In the genomic region with DNA sequence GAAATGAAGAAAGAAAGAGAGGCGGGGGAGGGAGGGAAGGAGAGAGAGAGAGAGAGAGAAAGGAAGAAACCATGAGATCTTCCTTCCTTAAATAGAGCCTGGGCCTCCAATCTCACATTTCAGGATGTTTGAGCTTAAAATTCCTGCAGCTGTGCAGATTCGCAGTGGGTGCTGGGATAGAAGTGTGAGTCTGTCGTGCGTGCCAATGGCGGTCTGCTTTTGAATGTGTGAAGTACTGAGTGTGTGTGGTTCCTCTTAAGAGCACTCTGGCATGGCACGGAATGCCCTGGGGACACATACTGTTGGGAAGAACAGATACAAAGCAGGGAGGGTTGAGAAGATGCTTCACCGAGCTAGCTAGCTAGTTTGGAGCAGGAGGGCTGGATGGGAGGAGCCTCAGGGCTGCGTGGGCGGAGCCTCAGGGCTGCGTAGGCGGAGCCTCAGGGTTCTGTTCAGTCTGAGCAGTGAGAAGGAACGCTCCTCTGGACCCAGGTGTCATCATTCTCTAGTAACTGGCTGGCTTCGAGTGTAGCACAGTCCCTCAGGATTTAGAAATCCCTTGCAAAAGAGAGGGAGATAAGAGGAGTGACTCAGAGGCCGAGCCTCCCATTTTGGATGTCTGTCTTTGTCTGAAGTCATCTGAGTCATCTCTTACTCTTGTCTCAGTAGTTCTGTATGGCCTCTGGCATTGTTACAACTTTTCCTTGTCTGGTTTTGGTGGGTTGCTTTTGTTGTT, we compare ENCODE assay signal across 15 mouse cellular contexts. TPM values are rescaled to one million over a fixed set of nuclear protein-coding genes. Genes with fewer than 3 reads are reported as not detected.
DNase-seq lines count a peak whose midpoint lies in the region; ATAC-seq and TF ChIP-seq lines count a peak whose summit lies in the region.
"Had no signal": no experiment of that assay in that cellular context is flagged by ENCODE, and none has a peak within 500 bp of the region (broad histone marks: within the 10 kb centered on the region; RNA-seq: fewer than 3 reads in every experiment).

No protein-coding gene starts in this region.

- no peaks in the 10 kb centered on the region for H3K4me1 ChIP-seq in embryonic facial prominence, embryonic 11.5 days (ENCODE audit: control insufficient read depth, insufficient read depth, low read length)
- H3K4me1 ChIP-seq in embryonic facial prominence, embryonic 10.5 days, result no peaks in the 10 kb centered on the region
- 0 out of 2 replicates have a peak, but pooled peaks cover 3% of the 10 kb centered on the region for H3K4me1 ChIP-seq in lung, postnatal 0 days (ENCODE audit: insufficient read depth, low read depth, low read length)
- H3K4me1 ChIP-seq: hindbrain, embryonic 13.5 days had no signal

- no peaks in the 10 kb centered on the region for H3K9me3 ChIP-seq in embryonic facial prominence, embryonic 11.5 days (replicated peaks; ENCODE audit: control insufficient read depth, low read length)
- H3K9me3 ChIP-seq in embryonic facial prominence, embryonic 10.5 days, result peaks cover 3% of the 10 kb centered on the region; the same call in 1 of the 2 replicates
- no peaks in the 10 kb centered on the region for H3K9me3 ChIP-seq in lung, postnatal 0 days (ENCODE audit: low read length)
- H3K9me3 ChIP-seq: hindbrain, embryonic 13.5 days; liver, embryonic 13.5 days had no signal

- no peak overlapping the region for H3K4me2 ChIP-seq in embryonic facial prominence, embryonic 11.5 days (ENCODE audit: low read depth, low read length)
- H3K4me2 ChIP-seq in lung, postnatal 0 days (replicated peaks; ENCODE audit: low read depth, low read length), result no peak overlapping the region
- H3K4me2 ChIP-seq: hindbrain, embryonic 13.5 days; liver, embryonic 13.5 days had no signal

- 64% methylated on average over 14 of the region's 14 CpGs for whole genome bisulfite sequencing in embryonic facial prominence, embryonic 11.5 days
- WGBS in embryonic facial prominence, embryonic 10.5 days, result 62% methylated on average over 14 of the region's 14 CpGs
- 38% methylated on average over 14 of the region's 14 CpGs for WGBS in lung, postnatal 0 days

- H3K4me3 ChIP-seq in embryonic facial prominence, embryonic 11.5 days (ENCODE audit: low read depth, low read length), result no peak overlapping the region
- no peak overlapping the region for H3K4me3 ChIP-seq in embryonic facial prominence, embryonic 10.5 days
- H3K4me3 ChIP-seq in lung, postnatal 0 days (ENCODE audit: low read depth, low read length), result no peak overlapping the region
- H3K4me3 ChIP-seq: hindbrain, embryonic 13.5 days; liver, embryonic 13.5 days had no signal

- TF ChIP-seq EP300 in lung, postnatal 0 days (IDR thresholded peaks at IDR 0.05), result no peak

- no peaks in the 10 kb centered on the region for H3K36me3 ChIP-seq in embryonic facial prominence, embryonic 11.5 days (replicated peaks; ENCODE audit: control insufficient read depth, insufficient read depth, low read depth, low read length)
- no peaks in the 10 kb centered on the region for H3K36me3 ChIP-seq in embryonic facial prominence, embryonic 10.5 days (replicated peaks)
- no peaks in the 10 kb centered on the region for H3K36me3 ChIP-seq in lung, postnatal 0 days (ENCODE audit: insufficient read depth, low read length)
- H3K36me3 ChIP-seq in splenic B cell, adult 2 months (ENCODE audit: control insufficient read depth, insufficient read depth, low read length, poor library complexity, severe bottlenecking), result no peaks in the 10 kb centered on the region
- H3K36me3 ChIP-seq: hindbrain, embryonic 13.5 days; liver, embryonic 13.5 days had no signal

- no peak overlapping the region for H3K9ac ChIP-seq in embryonic facial prominence, embryonic 11.5 days (replicated peaks; ENCODE audit: low read length)
- no peak overlapping the region for H3K9ac ChIP-seq in lung, postnatal 0 days (replicated peaks; ENCODE audit: low read depth)
- H3K9ac ChIP-seq: hindbrain, embryonic 13.5 days; liver, embryonic 13.5 days had no signal

- H3K27ac ChIP-seq in embryonic facial prominence, embryonic 11.5 days (replicated peaks; ENCODE audit: low read depth, low read length), result no peak overlapping the region
- H3K27ac ChIP-seq in embryonic facial prominence, embryonic 10.5 days (replicated peaks), result no peak overlapping the region
- no peak overlapping the region for H3K27ac ChIP-seq in lung, postnatal 0 days (ENCODE audit: low read length)
- H3K27ac ChIP-seq: hindbrain, embryonic 13.5 days; liver, embryonic 13.5 days had no signal

- no peak for DNase-seq in embryonic facial prominence, embryonic 11.5 days (ENCODE audit: low spot score)
- DNase-seq in embryonic facial prominence, embryonic 10.5 days (ENCODE audit: low spot score), result no peak
- DNase-seq in lung, postnatal 0 days (ENCODE audit: low spot score), result peak; percentile 67
- DNase-seq in lung, postnatal 4 days, result no peak
- DNase-seq in adrenal gland, postnatal 36 days, result peak; percentile 56 to 61
- peak; percentile 71 for DNase-seq in splenic B cell, adult 2 months (ENCODE audit: low read depth, low spot score)
- DNase-seq in left cerebral cortex, postnatal 10 days (ENCODE audit: extremely low spot score in 1 of 2, low spot score in 2 of 2), result no peak
- DNase-seq in kidney, postnatal 25 days, result no peak
- DNase-seq: embryo, embryonic 11 days; liver, embryonic 13.5 days had no signal

- no peak for TF ChIP-seq CTCF in lung, postnatal 0 days (IDR thresholded peaks at IDR 0.05)

- intact Hi-C loops in left cerebral cortex, postnatal 10 days (cut with DNase I), result loop anchor here (5.0 kb wide), 1 partner anchor 48 kb away; no protein-coding TSS in a partner anchor

- H3K27me3 ChIP-seq in embryonic facial prominence, embryonic 11.5 days (ENCODE audit: control insufficient read depth, insufficient read depth, low read length), result no peaks in the 10 kb centered on the region
- H3K27me3 ChIP-seq in embryonic facial prominence, embryonic 10.5 days (replicated peaks; ENCODE audit: low read depth, poor library complexity, severe bottlenecking), result no peaks in the 10 kb centered on the region
- no peaks in the 10 kb centered on the region for H3K27me3 ChIP-seq in lung, postnatal 0 days (replicated peaks; ENCODE audit: insufficient read depth, low read length)
- H3K27me3 ChIP-seq in splenic B cell, adult 2 months (ENCODE audit: control insufficient read depth, insufficient read depth, low read length, poor library complexity, severe bottlenecking), result no peaks in the 10 kb centered on the region

- 0 out of 2 replicates have a peak, but pooled peaks have one; percentile 37 for ATAC-seq in embryonic facial prominence, embryonic 11.5 days (replicated peaks; ENCODE audit: insufficient number of reproducible peaks, low FRiP score, low TSS enrichment, low read depth)
- peak; percentile 40; the same call in 1 of the 2 replicates for ATAC-seq in lung, postnatal 0 days

RNA-seq across cellular contexts. Expression of gene Irgc1, which starts 3.1 kb away (rescaled TPM):
- not detected in 2 replicates for polyA plus RNA-seq in embryonic facial prominence, embryonic 11.5 days (2014; fragmentation: Nextera tagmentation; extraction: Ambion mirVana)
- not detected in 2 replicates for polyA plus RNA-seq in embryonic facial prominence, embryonic 10.5 days (2016; fragmentation: Nextera tagmentation; extraction: Ambion mirVana)
- 0.24 and 0.29 TPM in 2 replicates for polyA plus RNA-seq in lung, postnatal 0 days (2015; fragmentation: Nextera tagmentation; extraction: Ambion mirVana)
- total RNA-seq in adrenal gland, postnatal 36 days (2021), result not detected
- total RNA-seq in left cerebral cortex, postnatal 10 days (2021), result under 1 TPM in 1 of 2 experiments, not detected in 1; 0.20 TPM
- total RNA-seq: gastrocnemius, adult 8-10 months; layer of hippocampus, adult 18-20 months; midbrain, postnatal 0 days had no signal
- polyA plus RNA-seq: hindbrain, embryonic 13.5 days; liver, embryonic 13.5 days; midbrain, postnatal 0 days had no signal

RNA-seq across cellular contexts. Expression of gene Plaur, which starts 13.3 kb away (rescaled TPM):
- 1.1 and 2.1 TPM in 2 replicates for polyA plus RNA-seq in embryonic facial prominence, embryonic 11.5 days (2014; fragmentation: Nextera tagmentation; extraction: Ambion mirVana)
- 1.7 TPM in 2 replicates for polyA plus RNA-seq in embryonic facial prominence, embryonic 10.5 days (2016; fragmentation: Nextera tagmentation; extraction: Ambion mirVana)
- polyA plus RNA-seq in lung, postnatal 0 days (2015; fragmentation: Nextera tagmentation; extraction: Ambion mirVana), result 65.8 and 72.0 TPM in 2 replicates
- 1 to 10 TPM; 7.9 to 9.8 TPM for total RNA-seq in adrenal gland, postnatal 36 days (2021)
- 1 to 10 TPM in 1 of 2 experiments, under 1 TPM in 1; 0.85 to 1.4 TPM for total RNA-seq in left cerebral cortex, postnatal 10 days (2021)
- polyA plus RNA-seq: testis, adult 2 months had no signal

RNA-seq across cellular contexts. Expression of gene Cadm4, which starts 32.9 kb away (rescaled TPM):
- 1.9 and 3.6 TPM in 2 replicates for polyA plus RNA-seq in embryonic facial prominence, embryonic 11.5 days (2014; fragmentation: Nextera tagmentation; extraction: Ambion mirVana)
- polyA plus RNA-seq in embryonic facial prominence, embryonic 10.5 days (2016; fragmentation: Nextera tagmentation; extraction: Ambion mirVana), result 5.0 and 5.7 TPM in 2 replicates
- 1.7 and 1.9 TPM in 2 replicates for polyA plus RNA-seq in lung, postnatal 0 days (2015; fragmentation: Nextera tagmentation; extraction: Ambion mirVana)
- 1 to 10 TPM; 2.8 to 3.6 TPM for total RNA-seq in adrenal gland, postnatal 36 days (2021)
- total RNA-seq in left cerebral cortex, postnatal 10 days (2021), result 100 to 1,000 TPM; 305 to 320 TPM

RNA-seq across cellular contexts. Expression of gene Smg9, which starts 49.5 kb away (rescaled TPM):
- polyA plus RNA-seq in embryonic facial prominence, embryonic 11.5 days (2014; fragmentation: Nextera tagmentation; extraction: Ambion mirVana), result 13.8 and 18.6 TPM in 2 replicates
- polyA plus RNA-seq in embryonic facial prominence, embryonic 10.5 days (2016; fragmentation: Nextera tagmentation; extraction: Ambion mirVana), result 25.8 and 26.3 TPM in 2 replicates
- polyA plus RNA-seq in lung, postnatal 0 days (2015; fragmentation: Nextera tagmentation; extraction: Ambion mirVana), result 15.2 and 16.4 TPM in 2 replicates
- total RNA-seq in adrenal gland, postnatal 36 days (2021), result 10 to 100 TPM; 17.8 to 21.1 TPM
- total RNA-seq in left cerebral cortex, postnatal 10 days (2021), result 10 to 100 TPM; 34.1 to 39.1 TPM

RNA-seq across cellular contexts. Expression of gene Zfp428, which starts 57.9 kb away (rescaled TPM):
- 52.5 and 58.0 TPM in 2 replicates for polyA plus RNA-seq in embryonic facial prominence, embryonic 11.5 days (2014; fragmentation: Nextera tagmentation; extraction: Ambion mirVana)
- 100.0 and 110 TPM in 2 replicates for polyA plus RNA-seq in embryonic facial prominence, embryonic 10.5 days (2016; fragmentation: Nextera tagmentation; extraction: Ambion mirVana)
- polyA plus RNA-seq in lung, postnatal 0 days (2015; fragmentation: Nextera tagmentation; extraction: Ambion mirVana), result 13.1 and 17.0 TPM in 2 replicates
- total RNA-seq in adrenal gland, postnatal 36 days (2021), result 1 to 10 TPM; 6.0 to 6.8 TPM
- 10 to 100 TPM; 61.9 to 67.5 TPM for total RNA-seq in left cerebral cortex, postnatal 10 days (2021)

Comparison
In these comparisons a context has a peak if more than half of its experiments do, and no peak if none do; other contexts are left out.
1. DNase-seq: peak in lung, postnatal 0 days (single experiment), adrenal gland, postnatal 36 days (2 of 2) and splenic B cell, adult 2 months (single experiment); none in embryonic facial prominence, embryonic 11.5 days (single experiment), embryonic facial prominence, embryonic 10.5 days (single experiment), lung, postnatal 4 days (0 of 2), left cerebral cortex, postnatal 10 days (0 of 2) and kidney, postnatal 25 days (0 of 2).
2. RNA of gene Plaur, which starts 13.3 kb away (polyA plus RNA-seq): 65.8 to 72.0 TPM in lung, postnatal 0 days; 1.7 TPM in embryonic facial prominence, embryonic 10.5 days and 1.1 to 2.1 TPM in embryonic facial prominence, embryonic 11.5 days; every median in the first group is over 10 times any median in the second.